Mouse (Mus musculus) adrenal gland, postnatal 25 days (tissue): Measurements from ENCODE around the gene Grb14. TPM values are rescaled to one million over a fixed set of nuclear protein-coding genes. Genes with fewer than 3 reads are reported as not detected.

Experiments
- DNase-seq: peaks from one replicate; pipeline ENCODE4 v3.0.0; 2021; ENCODE audit warnings: mixed read lengths
- total RNA-seq: library from RNA; stranded (reverse); gene quantifications from 2 replicates; pipeline ENCODE4 v1.2.3, GENCODE M21; 2021

Grb14 gene
- total RNA-seq, 1 experiment from 2014 or later = 19.7 TPM

- DNase-seq = no peak
Observed at GRCm38 (mm10) chr2:64974549-64974948, 50.2 kb downstream of the Grb14 start.

- no peak for DNase-seq
Observed at GRCm38 (mm10) chr2:64973819-64974441, 50.9 kb downstream of the Grb14 start.

GRCm38 (mm10) chr2:64973125-64973524 is 51.7 kb downstream of the Grb14 start:
- DNase-seq = no peak

- no peak for DNase-seq
Observed at GRCm38 (mm10) chr2:64971828-64972227, 53.0 kb downstream of the Grb14 start.

- no peak for DNase-seq
Observed at GRCm38 (mm10) chr2:64970992-64971391, 53.8 kb downstream of the Grb14 start.

GRCm38 (mm10) chr2:64966893-64967444 is 57.8 kb downstream of the Grb14 start:
- no peak for DNase-seq

- DNase-seq = peak; percentile 26
Observed at GRCm38 (mm10) chr2:64966323-64966722, 58.5 kb downstream of the Grb14 start.

GRCm38 (mm10) chr2:64965227-64965864 is 59.4 kb downstream of the Grb14 start:
- no peak for DNase-seq

- DNase-seq = no peak
Observed at GRCm38 (mm10) chr2:64962196-64962595, 62.6 kb downstream of the Grb14 start.

GRCm38 (mm10) chr2:64961381-64961780 is 63.4 kb downstream of the Grb14 start:
- no peak for DNase-seq

- no peak for DNase-seq
Observed at GRCm38 (mm10) chr2:64959657-64960056, 65.1 kb downstream of the Grb14 start.

GRCm38 (mm10) chr2:64955441-64955840 is 69.3 kb downstream of the Grb14 start:
- DNase-seq = no peak

GRCm38 (mm10) chr2:64949210-64949609 is 75.6 kb downstream of the Grb14 start:
- no peak for DNase-seq

GRCm38 (mm10) chr2:64948418-64949169 is 76.2 kb downstream of the Grb14 start:
- no peak for DNase-seq

GRCm38 (mm10) chr2:64947484-64947883 is 77.3 kb downstream of the Grb14 start:
- no peak for DNase-seq

- DNase-seq = no peak
Observed at GRCm38 (mm10) chr2:64920879-64921278, 103.9 kb downstream of the Grb14 start.

- DNase-seq = no peak
Observed at GRCm38 (mm10) chr2:64915448-64915847, 109.3 kb downstream of the Grb14 start.

- no peak for DNase-seq
Observed at GRCm38 (mm10) chr2:64904877-64905276, 119.9 kb downstream of the Grb14 start.

GRCm38 (mm10) chr2:64897844-64898243 is 126.9 kb downstream of the Grb14 start:
- no peak for DNase-seq

GRCm38 (mm10) chr2:64893233-64893632 is 131.6 kb downstream of the Grb14 start:
- no peak for DNase-seq

GRCm38 (mm10) chr2:64887098-64887757 is 137.6 kb downstream of the Grb14 start:
- no peak for DNase-seq

- DNase-seq = peak; percentile 52
Observed at GRCm38 (mm10) chr2:64885696-64886095, 139.1 kb downstream of the Grb14 start.

GRCm38 (mm10) chr2:64878275-64878674 is 146.5 kb downstream of the Grb14 start:
- DNase-seq = no peak
